Mouse (Mus musculus): ENCODE data around the gene Mcm3.

DNA sequence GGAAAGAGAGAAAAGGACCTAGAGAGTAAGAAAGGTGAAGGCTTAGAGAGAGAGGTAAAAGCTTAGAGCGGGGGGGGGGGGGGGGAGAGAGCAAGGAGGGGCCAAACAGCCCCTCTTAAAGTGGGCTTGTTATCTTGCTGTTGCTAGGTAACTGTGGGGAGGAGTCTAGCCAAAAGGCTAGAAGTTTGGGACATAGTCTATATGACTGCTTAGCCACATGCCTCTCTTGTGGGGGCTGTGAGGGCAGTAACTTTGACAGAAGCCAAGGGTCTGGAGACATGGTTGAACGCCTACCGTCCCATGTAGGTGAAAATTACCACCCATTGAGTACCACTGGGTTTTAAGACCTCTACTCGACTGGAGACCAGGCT, 13.0 kb upstream of the Mcm3 start:
- TF ChIP-seq CTCF (IDR thresholded peaks at IDR 0.05; ENCODE audit: low read depth) (no peak), EP300 (optimal IDR thresholded peaks at IDR 0.05) (no peak)

Data from stomach, postnatal 0 days (tissue).